Mouse (Mus musculus): ENCODE data around the gene Ubr7.

GRCm38 (mm10) chr12:102742056-102742455 is 15.7 kb upstream of the Ubr7 start:
- TF ChIP-seq CTCF (IDR thresholded peaks at IDR 0.05; ENCODE audit: low read depth) (no peak), EP300 (optimal IDR thresholded peaks at IDR 0.05) (no peak)

Data from stomach, postnatal 0 days (tissue).